Mouse (Mus musculus) thymus, postnatal 36 days (tissue): ENCODE data around the gene Fbln5.

ENCODE experiments used
- DNase-seq, 2 experiments: peaks; one replicate each; pipeline ENCODE4 v3.0.0; 2022; ENCODE audit warnings: mixed read lengths in 2 of 2

Gene Fbln5

GRCm38 (mm10) chr12:101807400-101807799, 11.5 kb downstream of the Fbln5 start:
- no peak for DNase-seq

- no peak for DNase-seq
Observed at GRCm38 (mm10) chr12:101802445-101802844, 16.4 kb downstream of the Fbln5 start.

- no peak for DNase-seq
Observed at GRCm38 (mm10) chr12:101801744-101802143, 17.1 kb downstream of the Fbln5 start.

GRCm38 (mm10) chr12:101801051-101801450, 17.8 kb downstream of the Fbln5 start:
- no peak for DNase-seq

GRCm38 (mm10) chr12:101798189-101798922, 20.5 kb downstream of the Fbln5 start:
- no peak for DNase-seq

- no peak for DNase-seq
Observed at GRCm38 (mm10) chr12:101794458-101794857, 24.4 kb downstream of the Fbln5 start.

GRCm38 (mm10) chr12:101793221-101793621, 25.6 kb downstream of the Fbln5 start:
- no peak for DNase-seq

- DNase-seq, result no peak
Observed at GRCm38 (mm10) chr12:101792684-101793083, 26.2 kb downstream of the Fbln5 start.

- no peak for DNase-seq
Observed at GRCm38 (mm10) chr12:101789767-101790166, 29.1 kb downstream of the Fbln5 start.

GRCm38 (mm10) chr12:101789250-101789649, 29.6 kb downstream of the Fbln5 start:
- no peak for DNase-seq

- no peak for DNase-seq
Observed at GRCm38 (mm10) chr12:101782787-101783186, 36.1 kb downstream of the Fbln5 start.

GRCm38 (mm10) chr12:101780915-101781314, 37.9 kb downstream of the Fbln5 start:
- DNase-seq, result no peak

GRCm38 (mm10) chr12:101777613-101778325, 41.1 kb downstream of the Fbln5 start:
- DNase-seq, result no peak

- no peak for DNase-seq
Observed at GRCm38 (mm10) chr12:101776383-101776782, 42.5 kb downstream of the Fbln5 start.

- DNase-seq, result no peak
Observed at GRCm38 (mm10) chr12:101774116-101774515, 44.7 kb downstream of the Fbln5 start.

GRCm38 (mm10) chr12:101772962-101773361, 45.9 kb downstream of the Fbln5 start:
- DNase-seq, result no peak

GRCm38 (mm10) chr12:101770283-101771015, 48.4 kb downstream of the Fbln5 start:
- DNase-seq, result no peak

- DNase-seq, result no peak
Observed at GRCm38 (mm10) chr12:101767306-101768053, 51.4 kb downstream of the Fbln5 start.

- no peak for DNase-seq
Observed at GRCm38 (mm10) chr12:101766228-101766852, 52.5 kb downstream of the Fbln5 start.

GRCm38 (mm10) chr12:101764870-101765269, 54.0 kb downstream of the Fbln5 start:
- DNase-seq, result no peak

GRCm38 (mm10) chr12:101763065-101763464, 55.8 kb downstream of the Fbln5 start:
- no peak for DNase-seq

- no peak for DNase-seq
Observed at GRCm38 (mm10) chr12:101762054-101762453, 56.8 kb downstream of the Fbln5 start.
